Mouse (Mus musculus) bone marrow macrophage, adult 2 months (primary cell): ENCODE results near the gene Aldh1a3.

Experiments used
- CTCF ChIP-seq: IDR thresholded peaks from 2 replicates; pipeline ENCODE4 v1.5.1; 2012; ENCODE audit warnings: low read depth, mild to moderate bottlenecking, low read length, moderate library complexity
- POLR2A ChIP-seq: IDR thresholded peaks from 2 replicates; pipeline ENCODE4 v1.6.1; 2012; ENCODE audit warnings: mild to moderate bottlenecking, low read depth, low read length, borderline replicate concordance

GRCm38 (mm10) chr7:66416829-66417228 is 10.5 kb downstream of the Aldh1a3 start:
- TF ChIP-seq CTCF (no peak), POLR2A (no peak)
